ENCODE assay signal across 11 mouse cellular contexts in genomic region chr15:27792473-27792872, GRCm38 (mm10).
DNase-seq lines count a peak whose midpoint lies in the region; ATAC-seq and TF ChIP-seq lines count a peak whose summit lies in the region.
"Had no signal": no experiment of that assay in that cellular context is flagged by ENCODE, and none has a peak within 500 bp of the region (broad histone marks: within the 10 kb centered on the region; RNA-seq: fewer than 3 reads in every experiment).

No protein-coding gene starts in this region.

- no peak overlapping the region for H3K4me3 ChIP-seq in forebrain, embryonic 12.5 days (replicated peaks)
- H3K4me3 ChIP-seq in forebrain, embryonic 15.5 days = no peak overlapping the region
- H3K4me3 ChIP-seq in hindbrain, embryonic 15.5 days = no peak overlapping the region
- H3K4me3 ChIP-seq in olfactory bulb, adult 2 months (ENCODE audit: insufficient read depth, low read depth, low read length) = no peak overlapping the region
- H3K4me3 ChIP-seq: heart, adult 2 months; intestine, embryonic 15.5 days had no signal

- H3K9ac ChIP-seq in forebrain, embryonic 12.5 days = no peak overlapping the region
- H3K9ac ChIP-seq in forebrain, embryonic 15.5 days (replicated peaks) = no peak overlapping the region
- H3K9ac ChIP-seq in hindbrain, embryonic 15.5 days = no peak overlapping the region
- H3K9ac ChIP-seq: intestine, embryonic 15.5 days had no signal

- peaks cover 66% of the 10 kb centered on the region for H3K4me1 ChIP-seq in forebrain, embryonic 12.5 days
- peaks cover 65% of the 10 kb centered on the region for H3K4me1 ChIP-seq in forebrain, embryonic 15.5 days
- peaks cover 65% of the 10 kb centered on the region for H3K4me1 ChIP-seq in hindbrain, embryonic 15.5 days (replicated peaks)
- H3K4me1 ChIP-seq in olfactory bulb, adult 2 months (ENCODE audit: control insufficient read depth, insufficient read depth, low read length) = peaks cover 49% of the 10 kb centered on the region

- no peak for TF ChIP-seq POLR2A in olfactory bulb, adult 2 months (IDR thresholded peaks at IDR 0.05; ENCODE audit: insufficient read depth, low read depth, low read length)

- peak overlapping the region; percentile 79; the same call in 1 of the 2 replicates for H3K27ac ChIP-seq in forebrain, embryonic 12.5 days
- no peak overlapping the region for H3K27ac ChIP-seq in forebrain, embryonic 15.5 days (replicated peaks)
- peak overlapping the region; percentile 72 for H3K27ac ChIP-seq in hindbrain, embryonic 15.5 days (replicated peaks)
- H3K27ac ChIP-seq in olfactory bulb, adult 2 months (ENCODE audit: insufficient read depth, low read depth, low read length) = peak overlapping the region; percentile 83
- H3K27ac ChIP-seq: heart, adult 2 months; intestine, embryonic 15.5 days had no signal

- H3K4me2 ChIP-seq in forebrain, embryonic 12.5 days = no peak overlapping the region
- H3K4me2 ChIP-seq in forebrain, embryonic 15.5 days (replicated peaks) = no peak overlapping the region
- no peak overlapping the region for H3K4me2 ChIP-seq in hindbrain, embryonic 15.5 days
- H3K4me2 ChIP-seq: intestine, embryonic 15.5 days had no signal

- peak; percentile 34 for DNase-seq in lung, postnatal 10 days
- DNase-seq in lung, adult 18-20 months = no peak
- no peak for DNase-seq in thymus, postnatal 36 days
- DNase-seq in frontal cortex, postnatal 25 days (ENCODE audit: low spot score in 2 of 2) = no peak
- DNase-seq: heart, adult 2 months; thymus, adult 2 months had no signal

- 76% methylated on average over 11 of the region's 11 CpGs for WGBS in forebrain, embryonic 12.5 days
- WGBS in forebrain, embryonic 15.5 days = 59% methylated on average over 11 of the region's 11 CpGs
- 40% methylated on average over 11 of the region's 11 CpGs for whole genome bisulfite sequencing in hindbrain, embryonic 15.5 days
- WGBS in olfactory bulb, adult 2 months = 30% methylated on average over 11 of the region's 11 CpGs

- H3K27me3 ChIP-seq in forebrain, embryonic 12.5 days = no peaks in the 10 kb centered on the region
- H3K27me3 ChIP-seq in forebrain, embryonic 15.5 days = no peaks in the 10 kb centered on the region
- H3K27me3 ChIP-seq in hindbrain, embryonic 15.5 days = no peaks in the 10 kb centered on the region
- H3K27me3 ChIP-seq: intestine, embryonic 15.5 days had no signal

- ATAC-seq in forebrain, embryonic 12.5 days (ENCODE audit: low FRiP score) = no peak
- ATAC-seq in forebrain, embryonic 15.5 days (replicated peaks) = no peak
- ATAC-seq in hindbrain, embryonic 15.5 days (ENCODE audit: low FRiP score, low read depth) = no peak
- ATAC-seq: intestine, embryonic 15.5 days had no signal

- no peaks in the 10 kb centered on the region for H3K9me3 ChIP-seq in forebrain, embryonic 12.5 days
- H3K9me3 ChIP-seq in forebrain, embryonic 15.5 days = no peaks in the 10 kb centered on the region
- H3K9me3 ChIP-seq in hindbrain, embryonic 15.5 days = no peaks in the 10 kb centered on the region
- H3K9me3 ChIP-seq: intestine, embryonic 15.5 days had no signal

- no peak for TF ChIP-seq CTCF in olfactory bulb, adult 2 months (IDR thresholded peaks at IDR 0.05; ENCODE audit: insufficient read depth, low read depth, low read length)

- no peaks in the 10 kb centered on the region for H3K36me3 ChIP-seq in forebrain, embryonic 12.5 days (replicated peaks)
- H3K36me3 ChIP-seq in forebrain, embryonic 15.5 days = no peaks in the 10 kb centered on the region
- H3K36me3 ChIP-seq in hindbrain, embryonic 15.5 days = no peaks in the 10 kb centered on the region
- H3K36me3 ChIP-seq: intestine, embryonic 15.5 days had no signal
